Mouse (Mus musculus): ENCODE results near the gene Pamr1. TPM values are rescaled to one million over a fixed set of nuclear protein-coding genes. Genes with fewer than 3 reads are reported as not detected.

Gene Pamr1
- polyA plus RNA-seq, 1 experiment from 2014 or later, result 8.4 TPM

- no peak for ATAC-seq (ENCODE audit: low FRiP score)
Measured at GRCm38 (mm10) chr2:102686108-102686450, 136.3 kb downstream of the Pamr1 start.

More at GRCm38 (mm10) chr2:102686108-102686450, 136.3 kb downstream of the Pamr1 start:
- Histone ChIP-seq H3K9me3 (ENCODE audit: control insufficient read depth, low read length) (no peaks in the 10 kb centered on the region), H3K27ac (peak overlapping the region; percentile 49; the same call in 1 of the 2 replicates), H3K27me3 (ENCODE audit: control insufficient read depth, insufficient read depth, low read length) (no peaks in the 10 kb centered on the region), H3K9ac (no peak overlapping the region), H3K4me1 (replicated peaks; ENCODE audit: control insufficient read depth, insufficient read depth, low read length) (peaks cover 7% of the 10 kb centered on the region; the same call in 1 of the 2 replicates), H3K4me3 (replicated peaks; ENCODE audit: low read length) (no peak overlapping the region), H3K4me2 (replicated peaks) (peak overlapping the region; percentile 32), H3K36me3 (replicated peaks; ENCODE audit: control insufficient read depth, insufficient read depth) (no peaks in the 10 kb centered on the region)
- DNase-seq (ENCODE audit: low spot score), result no peak
- WGBS, result 39% methylated on average over 9 of the region's 9 CpGs

Other genes with a start within 250 kb of the Pamr1 start
- gene Trim44, start 142.2 kb upstream of the Pamr1 start, polyA plus RNA-seq (2014; fragmentation: Nextera tagmentation; extraction: Ambion mirVana), result 74.2 and 77.7 TPM in 2 replicates
- 32.3 and 38.3 TPM in 2 replicates for gene Fjx1, start 97.5 kb upstream of the Pamr1 start, polyA plus RNA-seq (2014; fragmentation: Nextera tagmentation; extraction: Ambion mirVana)
- 23.9 and 26.7 TPM in 2 replicates for gene Slc1a2, start 108.6 kb downstream of the Pamr1 start, polyA plus RNA-seq (2014; fragmentation: Nextera tagmentation; extraction: Ambion mirVana)

Data from hindbrain, embryonic 14.5 days (tissue).